ENCODE assay signal across 19 mouse cellular contexts in the genomic region with DNA sequence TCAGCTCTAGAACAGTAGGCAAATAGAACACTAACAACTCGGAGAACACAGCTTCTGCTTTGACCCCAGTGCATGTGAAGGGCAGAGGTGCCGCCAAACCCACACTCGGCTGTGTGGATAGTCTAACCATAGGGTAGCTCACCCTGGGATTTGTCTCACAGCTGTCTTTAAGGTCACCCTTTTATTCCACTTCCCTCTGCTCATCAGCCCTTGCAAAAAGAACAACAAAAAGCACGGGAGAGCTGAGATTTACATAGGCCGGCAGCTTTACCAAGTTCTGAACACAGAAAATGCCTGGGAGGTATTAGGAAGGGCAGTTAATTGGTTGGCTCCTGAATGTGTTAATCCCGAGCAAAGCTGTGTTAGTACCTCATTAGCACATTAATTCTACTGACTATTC. TPM values are rescaled to one million over a fixed set of nuclear protein-coding genes. Genes with fewer than 3 reads are reported as not detected.
DNase-seq lines count a peak whose midpoint lies in the region; ATAC-seq lines count a peak whose summit lies in the region.
"Had no signal": no experiment of that assay in that cellular context is flagged by ENCODE, and none has a peak within 500 bp of the region (broad histone marks: within the 10 kb centered on the region; RNA-seq: fewer than 3 reads in every experiment).

No protein-coding gene starts in this region.

- intact Hi-C loops in heart, postnatal 14 days (cut with DNase I): loop anchor here (10.0 kb wide), 1 partner anchor 173 kb away; no protein-coding TSS in a partner anchor

- WGBS in heart, embryonic 10.5 days: 25% methylated on average over 6 of the region's 6 CpGs
- WGBS in forebrain, embryonic 14.5 days: 3% methylated on average over 6 of the region's 6 CpGs
- WGBS in midbrain, embryonic 14.5 days: 6% methylated on average over 6 of the region's 6 CpGs

- no peak overlapping the region for H3K9ac ChIP-seq in forebrain, embryonic 14.5 days (ENCODE audit: low read length)
- no peak overlapping the region for H3K9ac ChIP-seq in midbrain, embryonic 14.5 days (replicated peaks; ENCODE audit: low read length)
- H3K9ac ChIP-seq: liver, embryonic 15.5 days had no signal

- no peaks in the 10 kb centered on the region for H3K9me3 ChIP-seq in heart, embryonic 10.5 days
- H3K9me3 ChIP-seq in forebrain, embryonic 14.5 days (replicated peaks; ENCODE audit: control insufficient read depth, low read length): no peaks in the 10 kb centered on the region
- no peaks in the 10 kb centered on the region for H3K9me3 ChIP-seq in midbrain, embryonic 14.5 days (ENCODE audit: control insufficient read depth, low read length)
- H3K9me3 ChIP-seq: liver, embryonic 15.5 days had no signal

- no peak overlapping the region for H3K4me3 ChIP-seq in heart, embryonic 10.5 days
- H3K4me3 ChIP-seq in forebrain, embryonic 14.5 days (ENCODE audit: low read depth, low read length): no peak overlapping the region
- H3K4me3 ChIP-seq in midbrain, embryonic 14.5 days (replicated peaks; ENCODE audit: low read depth, low read length): no peak overlapping the region
- H3K4me3 ChIP-seq: liver, embryonic 15.5 days had no signal

- H3K27me3 ChIP-seq in heart, embryonic 10.5 days (ENCODE audit: insufficient read depth, poor library complexity, severe bottlenecking): 0 out of 2 replicates have a peak, but pooled peaks cover 7% of the 10 kb centered on the region
- H3K27me3 ChIP-seq in forebrain, embryonic 14.5 days (replicated peaks; ENCODE audit: control insufficient read depth, insufficient read depth, low read length): no peaks in the 10 kb centered on the region
- H3K27me3 ChIP-seq in midbrain, embryonic 14.5 days (ENCODE audit: control insufficient read depth, insufficient read depth, low read length): no peaks in the 10 kb centered on the region
- H3K27me3 ChIP-seq: Patski had no signal

- no peaks in the 10 kb centered on the region for H3K36me3 ChIP-seq in heart, embryonic 10.5 days
- no peaks in the 10 kb centered on the region for H3K36me3 ChIP-seq in forebrain, embryonic 14.5 days (ENCODE audit: control insufficient read depth, insufficient read depth, low read length)
- H3K36me3 ChIP-seq in midbrain, embryonic 14.5 days (ENCODE audit: control insufficient read depth, insufficient read depth, low read length): no peaks in the 10 kb centered on the region
- H3K36me3 ChIP-seq: liver, embryonic 15.5 days had no signal

- ATAC-seq in forebrain, embryonic 14.5 days: peak; percentile 69
- no peak for ATAC-seq in midbrain, embryonic 14.5 days (ENCODE audit: low FRiP score, low TSS enrichment)
- ATAC-seq: hindbrain, embryonic 16.5 days; Patski had no signal

- peaks cover 64% of the 10 kb centered on the region for H3K4me1 ChIP-seq in heart, embryonic 10.5 days
- peaks cover 31% of the 10 kb centered on the region for H3K4me1 ChIP-seq in forebrain, embryonic 14.5 days (ENCODE audit: control insufficient read depth, insufficient read depth, low read length)
- H3K4me1 ChIP-seq in midbrain, embryonic 14.5 days (ENCODE audit: control insufficient read depth, insufficient read depth, low read length): peaks cover 36% of the 10 kb centered on the region

- H3K27ac ChIP-seq in heart, embryonic 10.5 days: peak overlapping the region; percentile 69
- peak overlapping the region; percentile 5; the same call in 1 of the 2 replicates for H3K27ac ChIP-seq in forebrain, embryonic 14.5 days (ENCODE audit: low read depth, low read length)
- peak overlapping the region; percentile 61; the same call in 1 of the 2 replicates for H3K27ac ChIP-seq in midbrain, embryonic 14.5 days (replicated peaks; ENCODE audit: low read depth, low read length)
- H3K27ac ChIP-seq: liver, embryonic 15.5 days had no signal

- H3K4me2 ChIP-seq in forebrain, embryonic 14.5 days (ENCODE audit: low read length): no peak overlapping the region
- no peak overlapping the region for H3K4me2 ChIP-seq in midbrain, embryonic 14.5 days (ENCODE audit: low read length)
- H3K4me2 ChIP-seq: heart, embryonic 11.5 days; liver, embryonic 15.5 days had no signal

- no peak for DNase-seq in heart, embryonic 10.5 days (ENCODE audit: low spot score)
- DNase-seq in heart, postnatal 14 days: no peak
- peak; percentile 65 for DNase-seq in R1 (ENCODE audit: low read depth, low spot score)
- DNase-seq in forebrain, embryonic 14.5 days (ENCODE audit: low spot score): peak; percentile 86
- peak; percentile 63 for DNase-seq in midbrain, embryonic 14.5 days
- no peak for DNase-seq in cerebellum, adult 18-20 months
- DNase-seq in adrenal gland, adult 18-20 months (ENCODE audit: low spot score in 2 of 2): no peak
- no peak for DNase-seq in adrenal gland, postnatal 4 days (ENCODE audit: low spot score in 2 of 2)
- DNase-seq: cerebellum, adult 9-10 months; gastrocnemius, postnatal 25 days; heart, postnatal 4 days; kidney, adult 11 months; right cerebral cortex, adult 18-20 months; spleen, adult 18-20 months; thymus, postnatal 36 days had no signal

RNA-seq across cellular contexts. Expression of a gene that starts 12.1 kb away (rescaled TPM):
- 3.4 and 8.6 TPM in 2 replicates for polyA plus RNA-seq in heart, embryonic 10.5 days (2016; fragmentation: Nextera tagmentation; extraction: Ambion mirVana)
- 10 to 100 TPM; 13.6 to 15.4 TPM for total RNA-seq in heart, postnatal 14 days (2021)
- 19.5 and 24.6 TPM in 2 replicates for polyA plus RNA-seq in forebrain, embryonic 14.5 days (2014; fragmentation: Nextera tagmentation; extraction: Ambion mirVana)
- 13.4 TPM in 2 replicates for polyA plus RNA-seq in midbrain, embryonic 14.5 days (2014; fragmentation: Nextera tagmentation; extraction: Ambion mirVana)
- total RNA-seq in adrenal gland, adult 18-20 months (2021): 10 to 100 TPM in 1 of 2 experiments, 1 to 10 TPM in 1; 9.4 to 15.5 TPM
- 10 to 100 TPM; 12.8 to 14.4 TPM for total RNA-seq in adrenal gland, postnatal 4 days (2021)

RNA-seq across cellular contexts. Expression of a gene that starts 35.1 kb away (rescaled TPM):
- polyA plus RNA-seq in heart, embryonic 10.5 days (2016; fragmentation: Nextera tagmentation; extraction: Ambion mirVana): 1.3 and 1.6 TPM in 2 replicates
- 1 to 10 TPM; 8.1 to 9.2 TPM for total RNA-seq in heart, postnatal 14 days (2021)
- polyA plus RNA-seq in forebrain, embryonic 14.5 days (2014; fragmentation: Nextera tagmentation; extraction: Ambion mirVana): 0.80 and 1.2 TPM in 2 replicates
- polyA plus RNA-seq in midbrain, embryonic 14.5 days (2014; fragmentation: Nextera tagmentation; extraction: Ambion mirVana): 0.47 and 1.1 TPM in 2 replicates
- total RNA-seq in adrenal gland, adult 18-20 months (2021): 10 to 100 TPM; 24.9 to 32.1 TPM
- 10 to 100 TPM; 27.8 to 33.1 TPM for total RNA-seq in adrenal gland, postnatal 4 days (2021)

RNA-seq across cellular contexts. Expression of a gene that starts 47.0 kb away (rescaled TPM):
- polyA plus RNA-seq in heart, embryonic 10.5 days (2016; fragmentation: Nextera tagmentation; extraction: Ambion mirVana): 56.0 and 66.9 TPM in 2 replicates
- 10 to 100 TPM; 32.1 to 35.9 TPM for total RNA-seq in heart, postnatal 14 days (2021)
- polyA plus RNA-seq in forebrain, embryonic 14.5 days (2014; fragmentation: Nextera tagmentation; extraction: Ambion mirVana): 97.7 and 109 TPM in 2 replicates
- polyA plus RNA-seq in midbrain, embryonic 14.5 days (2014; fragmentation: Nextera tagmentation; extraction: Ambion mirVana): 121 and 124 TPM in 2 replicates
- total RNA-seq in adrenal gland, adult 18-20 months (2021): 10 to 100 TPM; 49.2 to 53.5 TPM
- 10 to 100 TPM; 72.5 to 76.7 TPM for total RNA-seq in adrenal gland, postnatal 4 days (2021)

Comparison
In these comparisons a context has a peak if more than half of its experiments do, and no peak if none do; other contexts are left out.
1. DNase-seq: peak in R1 (single experiment), forebrain, embryonic 14.5 days (single experiment) and midbrain, embryonic 14.5 days (single experiment); none in heart, embryonic 10.5 days (single experiment), heart, postnatal 14 days (0 of 2), cerebellum, adult 18-20 months (0 of 2), adrenal gland, adult 18-20 months (0 of 2) and adrenal gland, postnatal 4 days (0 of 2).
2. H3K27ac ChIP-seq: peak in every context shown above with its lines; median percentile 69 in heart, embryonic 10.5 days; 61 in midbrain, embryonic 14.5 days; 5 in forebrain, embryonic 14.5 days.